Mouse (Mus musculus) hindbrain, embryonic 15.5 days (tissue): Measurements from ENCODE around the gene Kxd1. TPM values are rescaled to one million over a fixed set of nuclear protein-coding genes. Genes with fewer than 3 reads are reported as not detected.

Experiments used
- ATAC-seq: fragments of 200-750 bp; cut with Nextera tagmentation; 2 replicates; pipeline ENCODE4 v1.8.0; 2017; ENCODE audit warnings: low read depth, moderate number of reproducible peaks, moderate TSS enrichment; ENCODE audit not compliant: low FRiP score
- H3K27ac ChIP-seq: fragments of 300-500 bp; sonication (generic); replicated peaks from 2 replicates; pipeline ENCODE4 v1.5.1; 2015; ENCODE audit warnings: mild to moderate bottlenecking, inconsistent platforms
- H3K27me3 ChIP-seq: fragments of 300-500 bp; sonication (generic); 2 replicates; pipeline ENCODE4 v1.6.1; 2015; ENCODE audit warnings: control low read depth, inconsistent platforms
- H3K36me3 ChIP-seq: fragments of 300-500 bp; sonication (generic); 2 replicates; pipeline ENCODE4 v1.6.1; 2015; ENCODE audit warnings: control low read depth, inconsistent platforms
- H3K4me1 ChIP-seq: fragments of 300-500 bp; sonication (generic); replicated peaks from 2 replicates; pipeline ENCODE4 v1.6.1; 2015; ENCODE audit warnings: control low read depth, inconsistent platforms
- H3K4me2 ChIP-seq: fragments of 300-500 bp; sonication (generic); 2 replicates; pipeline ENCODE4 v1.6.1; 2015; ENCODE audit warnings: moderate library complexity, mild to moderate bottlenecking, inconsistent platforms
- H3K4me3 ChIP-seq: fragments of 300-500 bp; sonication (generic); 2 replicates; pipeline ENCODE4 v1.5.1; 2015; ENCODE audit warnings: mild to moderate bottlenecking, inconsistent platforms
- H3K9ac ChIP-seq: fragments of 300-500 bp; sonication (generic); 2 replicates; pipeline ENCODE4 v1.6.1; 2015; ENCODE audit warnings: inconsistent platforms
- H3K9me3 ChIP-seq: fragments of 300-500 bp; sonication (generic); 2 replicates; pipeline ENCODE4 v1.6.1; 2016; ENCODE audit warnings: control low read depth, inconsistent platforms
- WGBS: fragments of 180-500 bp; shearing (Covaris S2); methylation state at CpG from one replicate; pipeline ENCODE4 v1.1.7; 2015; 5-methylcytosine and 5-hydroxymethylcytosine counted together
- polyA plus RNA-seq: library from polyadenylated mRNA; unstranded; fragments of >200 nt; fragmentation: Nextera tagmentation; extraction: Ambion mirVana; gene quantifications from 2 replicates; pipeline ENCODE4 v1.2.1, GENCODE M21; 2015

The Kxd1 gene
- polyA plus RNA-seq, 1 experiment from 2014 or later, result 48.5 TPM

DNA sequence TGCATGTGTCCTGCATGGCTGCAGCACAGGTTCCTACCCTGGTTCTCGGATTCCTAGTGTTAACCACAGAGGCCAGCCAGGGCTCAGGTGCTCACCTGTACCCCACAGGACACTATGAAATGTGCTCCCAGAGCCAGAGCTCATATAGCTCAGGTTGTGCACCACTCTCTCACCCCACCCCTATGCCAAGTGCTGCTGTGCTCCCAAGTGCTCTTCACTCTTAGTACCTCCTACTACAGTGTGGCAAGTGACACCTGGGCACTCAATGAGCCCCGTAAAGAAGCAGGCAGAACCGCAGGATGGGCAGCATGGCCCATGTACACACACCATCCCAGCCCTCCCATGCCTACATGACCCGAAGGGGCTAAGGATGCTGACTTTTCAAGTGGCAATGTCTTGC lies 59.0 kb downstream of the Kxd1 start:
- ATAC-seq, result no peak
- H3K27ac ChIP-seq, result 0 out of 2 replicates have a peak overlapping the region, but pooled peaks have one; percentile 33

DNA sequence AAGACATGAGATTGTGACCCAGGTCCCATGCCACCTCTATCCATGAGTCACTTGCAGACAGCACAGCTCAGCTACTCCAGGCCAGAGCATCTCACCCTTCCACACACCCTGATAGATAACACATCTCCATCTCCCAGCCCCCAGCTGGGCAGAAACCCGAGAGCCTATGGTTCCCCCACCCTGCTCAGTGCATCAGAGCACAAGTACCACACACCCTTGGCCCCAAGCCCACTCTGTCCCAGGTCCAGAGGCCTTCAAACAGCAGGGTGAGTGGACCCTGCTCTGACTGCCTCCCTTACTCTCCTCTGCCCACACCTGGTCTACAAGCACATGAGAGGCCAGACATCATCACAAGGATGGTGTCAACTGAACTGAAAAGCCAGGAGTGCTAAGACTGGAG lies 59.8 kb downstream of the Kxd1 start:
- H3K4me2 ChIP-seq, result no peak overlapping the region
- H3K9ac ChIP-seq, result no peak overlapping the region
- no peaks in the 10 kb centered on the region for H3K27me3 ChIP-seq
- H3K36me3 ChIP-seq, result no peaks in the 10 kb centered on the region
- WGBS, result 83% methylated on average over 1 of the region's 1 CpGs
- H3K9me3 ChIP-seq, result no peaks in the 10 kb centered on the region
- no peak overlapping the region for H3K27ac ChIP-seq
- H3K4me3 ChIP-seq, result no peak overlapping the region
- no peak for ATAC-seq
- H3K4me1 ChIP-seq, result peaks cover 23% of the 10 kb centered on the region

More for the DNA sequence above, 59.0 kb downstream of the Kxd1 start:
- no peak overlapping the region for H3K4me2 ChIP-seq
- H3K4me1 ChIP-seq, result peaks cover 17% of the 10 kb centered on the region
- H3K9ac ChIP-seq, result no peak overlapping the region
- no peaks in the 10 kb centered on the region for H3K9me3 ChIP-seq
- H3K27me3 ChIP-seq, result no peaks in the 10 kb centered on the region
- H3K36me3 ChIP-seq, result no peaks in the 10 kb centered on the region
- H3K4me3 ChIP-seq, result no peak overlapping the region
- WGBS, result 98% methylated on average over 4 of the region's 4 CpGs

DNA sequence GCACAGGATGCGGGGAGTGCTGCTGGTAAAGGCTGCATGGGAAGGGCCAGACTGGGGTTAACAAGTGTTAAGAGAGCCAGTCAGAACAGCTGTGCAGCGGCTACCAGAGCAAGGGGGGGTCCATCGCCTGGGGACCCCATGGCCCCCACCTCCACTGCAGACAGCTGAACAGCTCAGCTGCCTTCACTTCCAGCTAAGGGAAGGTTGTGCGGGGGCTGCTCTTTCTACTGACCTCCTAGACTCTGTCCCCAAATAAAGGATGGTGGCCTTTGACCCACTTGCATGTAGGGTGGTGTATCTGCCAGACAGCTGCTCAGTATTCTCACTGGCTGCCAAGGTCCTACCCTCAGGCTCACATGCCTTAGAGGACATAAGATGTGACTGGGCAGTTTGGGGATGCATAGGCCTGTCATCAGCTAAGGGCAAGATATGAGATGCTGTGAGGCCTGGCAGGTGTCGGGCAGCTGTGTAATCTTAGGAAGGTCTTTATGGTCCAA lies 60.5 kb downstream of the Kxd1 start:
- WGBS, result 78% methylated on average over 5 of the region's 5 CpGs
- ATAC-seq, result no peak
- peaks cover 23% of the 10 kb centered on the region for H3K4me1 ChIP-seq
- H3K27me3 ChIP-seq, result no peaks in the 10 kb centered on the region
- H3K4me2 ChIP-seq, result no peak overlapping the region
- H3K9ac ChIP-seq, result no peak overlapping the region
- no peak overlapping the region for H3K27ac ChIP-seq
- H3K36me3 ChIP-seq, result no peaks in the 10 kb centered on the region
- H3K4me3 ChIP-seq, result no peak overlapping the region
- H3K9me3 ChIP-seq, result no peaks in the 10 kb centered on the region

DNA sequence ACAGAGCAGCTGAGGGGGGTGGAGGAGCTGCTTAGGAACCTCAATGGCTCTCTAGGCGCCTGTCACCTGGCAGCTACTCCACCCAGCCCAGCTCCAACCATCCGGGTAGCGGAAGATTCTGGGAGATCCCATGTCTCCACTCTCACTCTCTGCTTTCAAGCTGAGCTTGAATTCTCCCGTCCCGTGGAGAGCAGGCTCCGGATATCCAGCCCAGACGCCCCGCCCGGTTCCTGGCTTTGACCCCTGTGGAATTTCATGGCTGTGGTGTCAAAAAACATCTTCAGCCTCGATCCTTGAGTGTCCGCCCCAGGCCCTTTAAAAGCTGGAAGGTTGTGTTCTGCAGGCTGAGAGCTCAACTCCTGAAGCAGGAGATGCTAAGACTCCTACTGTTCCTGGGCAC lies 61.0 kb downstream of the Kxd1 start:
- peaks cover 23% of the 10 kb centered on the region for H3K4me1 ChIP-seq
- H3K36me3 ChIP-seq, result no peaks in the 10 kb centered on the region
- H3K27ac ChIP-seq, result no peak overlapping the region
- no peak overlapping the region for H3K4me3 ChIP-seq
- no peak overlapping the region for H3K9ac ChIP-seq
- no peaks in the 10 kb centered on the region for H3K9me3 ChIP-seq
- ATAC-seq, result no peak
- no peak overlapping the region for H3K4me2 ChIP-seq
- no peaks in the 10 kb centered on the region for H3K27me3 ChIP-seq
- 73% methylated on average over 11 of the region's 11 CpGs for WGBS

DNA sequence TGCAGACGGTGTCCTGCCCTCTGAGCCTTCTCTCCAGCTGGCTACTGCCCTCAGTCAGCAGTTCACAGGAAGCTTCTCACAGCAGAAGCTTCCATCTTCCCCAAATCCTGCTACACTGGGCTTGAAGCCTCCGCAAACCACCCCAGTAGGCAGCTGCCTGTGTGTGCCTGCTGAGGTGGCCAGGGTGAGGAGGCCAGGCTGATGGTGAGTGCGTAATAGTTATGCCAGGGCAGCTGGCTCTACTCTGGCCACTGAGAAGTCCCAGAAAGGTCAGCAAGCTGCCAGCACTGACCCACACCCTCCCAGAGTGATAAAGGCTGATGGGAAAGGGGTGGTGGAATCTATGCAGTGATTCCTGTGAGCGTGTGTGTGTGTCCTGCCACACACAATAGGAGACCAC lies 61.5 kb downstream of the Kxd1 start:
- WGBS, result 90% methylated on average over 4 of the region's 4 CpGs
- peaks cover 23% of the 10 kb centered on the region for H3K4me1 ChIP-seq
- no peak overlapping the region for H3K4me2 ChIP-seq
- H3K9me3 ChIP-seq, result no peaks in the 10 kb centered on the region
- no peak overlapping the region for H3K27ac ChIP-seq
- ATAC-seq, result no peak
- H3K36me3 ChIP-seq, result no peaks in the 10 kb centered on the region
- H3K9ac ChIP-seq, result no peak overlapping the region
- no peak overlapping the region for H3K4me3 ChIP-seq
- no peaks in the 10 kb centered on the region for H3K27me3 ChIP-seq

DNA sequence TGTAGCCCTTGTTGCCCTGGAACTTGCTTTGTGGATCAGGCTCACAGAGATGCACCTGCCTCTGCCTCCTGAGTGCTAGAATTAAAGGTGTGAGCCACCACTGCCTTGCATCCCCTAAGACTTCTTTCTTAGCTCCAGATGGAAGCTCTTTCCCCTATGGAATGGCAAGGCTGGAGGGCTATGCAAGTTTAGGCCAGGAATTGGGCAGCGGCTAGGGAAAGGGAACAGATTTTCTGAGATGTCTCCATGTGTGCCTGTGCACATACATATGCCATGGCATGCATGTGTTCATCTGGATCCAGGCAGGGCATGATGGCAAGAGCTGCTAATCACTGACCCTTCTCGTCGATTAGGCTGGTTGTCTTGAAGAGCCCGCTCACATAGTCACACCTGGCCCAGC lies 62.1 kb downstream of the Kxd1 start:
- Histone ChIP-seq H3K27ac (no peak overlapping the region), H3K27me3 (no peaks in the 10 kb centered on the region), H3K9ac (no peak overlapping the region), H3K4me1 (peaks cover 23% of the 10 kb centered on the region), H3K36me3 (no peaks in the 10 kb centered on the region), H3K4me3 (no peak overlapping the region), H3K9me3 (no peaks in the 10 kb centered on the region), H3K4me2 (no peak overlapping the region)
- ATAC-seq, result no peak
- WGBS, result 95% methylated on average over 4 of the region's 4 CpGs

DNA sequence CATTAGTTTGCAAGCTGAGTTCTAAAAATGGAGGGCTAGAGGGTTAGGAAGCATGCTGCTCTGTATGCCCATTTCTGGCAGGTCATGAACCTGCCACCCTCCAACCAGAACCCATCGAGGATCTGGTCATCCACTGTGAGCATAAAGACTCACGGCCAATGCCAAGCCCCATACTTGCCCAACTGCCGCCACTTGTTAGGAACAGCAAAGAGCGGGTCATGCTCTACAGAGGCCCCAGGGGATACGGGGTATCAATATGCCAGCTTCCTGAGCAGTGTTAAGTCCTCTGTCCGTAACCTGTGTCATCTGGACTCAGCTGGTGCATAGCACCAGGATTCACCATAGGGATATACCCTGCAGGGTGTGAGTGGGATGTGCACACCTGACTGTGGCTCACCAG lies 63.6 kb downstream of the Kxd1 start:
- Histone ChIP-seq H3K4me2 (no peak overlapping the region), H3K27ac (no peak overlapping the region), H3K27me3 (no peaks in the 10 kb centered on the region), H3K9ac (no peak overlapping the region), H3K36me3 (no peaks in the 10 kb centered on the region), H3K4me1 (peaks cover 15% of the 10 kb centered on the region; the same call in 1 of the 2 replicates), H3K4me3 (no peak overlapping the region), H3K9me3 (no peaks in the 10 kb centered on the region)
- WGBS, result 88% methylated on average over 6 of the region's 6 CpGs
- no peak for ATAC-seq

DNA sequence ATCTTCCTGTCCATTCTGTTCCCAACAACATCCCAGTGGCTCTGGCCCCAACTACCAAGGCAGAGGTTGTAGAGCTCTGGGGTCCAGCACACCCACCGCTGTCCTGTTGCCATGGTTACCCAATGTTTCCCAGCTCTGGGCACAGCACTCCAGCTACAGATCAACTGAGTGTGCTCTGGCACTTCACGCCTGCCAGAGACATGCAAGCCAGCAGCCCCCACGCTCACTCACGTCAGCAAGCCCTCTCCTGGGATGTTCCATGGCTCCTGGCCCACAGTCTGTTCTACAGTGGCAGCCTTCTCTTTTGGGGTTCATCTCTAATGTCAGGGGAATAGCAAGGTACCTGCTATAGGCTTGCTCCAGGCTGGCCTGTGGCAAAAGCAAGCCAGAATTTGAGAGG lies 64.5 kb downstream of the Kxd1 start:
- Histone ChIP-seq H3K4me1 (0 out of 2 replicates have a peak, but pooled peaks cover 9% of the 10 kb centered on the region), H3K9ac (no peak overlapping the region), H3K27ac (no peak overlapping the region), H3K4me3 (no peak overlapping the region), H3K4me2 (no peak overlapping the region), H3K36me3 (no peaks in the 10 kb centered on the region), H3K27me3 (no peaks in the 10 kb centered on the region), H3K9me3 (no peaks in the 10 kb centered on the region)
- WGBS, result 44% methylated on average over 4 of the region's 4 CpGs
- ATAC-seq, result no peak

DNA sequence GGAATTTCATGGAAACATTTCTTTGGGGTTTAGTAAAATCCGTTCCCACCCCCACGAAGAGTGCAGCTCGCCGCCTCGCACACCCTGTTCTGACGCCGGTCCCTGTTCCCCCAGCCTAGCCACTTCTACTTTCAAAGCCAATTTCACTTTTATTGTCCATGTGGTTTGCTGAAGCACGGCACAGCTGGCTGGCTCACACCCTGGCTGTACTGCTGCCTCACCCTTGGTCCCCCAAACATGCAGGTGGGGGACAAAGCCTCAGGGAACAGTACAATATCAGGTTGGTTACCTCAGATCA lies 65.3 kb downstream of the Kxd1 start:
- Histone ChIP-seq H3K36me3 (no peaks in the 10 kb centered on the region), H3K4me3 (no peak overlapping the region), H3K4me1 (0 out of 2 replicates have a peak, but pooled peaks cover 6% of the 10 kb centered on the region), H3K9me3 (no peaks in the 10 kb centered on the region), H3K27ac (no peak overlapping the region), H3K4me2 (no peak overlapping the region), H3K9ac (no peak overlapping the region), H3K27me3 (no peaks in the 10 kb centered on the region)
- 93% methylated on average over 8 of the region's 8 CpGs for WGBS
- ATAC-seq, result no peak

DNA sequence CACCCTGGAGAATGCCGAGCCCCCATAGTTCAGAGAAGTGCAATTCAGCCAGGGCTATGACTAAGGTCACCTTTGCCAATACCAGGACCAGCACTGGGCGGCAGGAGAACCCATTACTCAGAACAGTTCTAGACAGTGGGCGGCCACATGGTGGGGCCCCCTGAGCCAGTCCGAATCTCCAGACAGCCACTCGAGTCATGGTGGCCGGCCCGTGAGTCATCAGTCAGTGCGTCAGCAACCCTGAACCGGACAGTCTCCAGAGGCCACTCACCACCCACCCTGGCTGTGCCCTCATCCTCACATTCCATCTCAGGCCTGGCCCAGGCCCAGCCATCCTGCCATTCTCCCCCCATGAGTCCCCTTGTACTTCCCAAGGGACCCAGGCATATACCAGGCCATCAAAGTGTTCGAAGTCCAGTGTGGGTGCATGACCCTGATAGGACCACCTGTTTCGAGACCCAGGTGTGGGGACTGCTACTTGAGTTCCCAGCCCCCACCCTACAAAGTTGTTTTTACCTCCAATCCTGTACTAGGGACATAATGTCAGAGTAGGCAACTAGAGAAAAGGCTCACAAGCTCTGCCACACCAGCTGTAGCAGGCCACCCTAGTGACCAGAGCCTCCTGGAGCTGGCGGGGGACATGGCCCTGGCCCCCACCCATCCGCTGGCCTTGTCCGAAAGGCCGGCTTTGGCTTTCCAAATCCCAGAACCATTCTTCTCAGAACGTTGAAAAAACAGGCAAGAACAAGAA lies 65.8 kb downstream of the Kxd1 start:
- ATAC-seq, result no peak
- 87% methylated on average over 16 of the region's 16 CpGs for WGBS
- Histone ChIP-seq H3K27ac (no peak overlapping the region), H3K27me3 (no peaks in the 10 kb centered on the region), H3K36me3 (no peaks in the 10 kb centered on the region), H3K9me3 (no peaks in the 10 kb centered on the region), H3K4me1 (0 out of 2 replicates have a peak, but pooled peaks cover 6% of the 10 kb centered on the region), H3K4me3 (no peak overlapping the region), H3K4me2 (no peak overlapping the region), H3K9ac (no peak overlapping the region)

DNA sequence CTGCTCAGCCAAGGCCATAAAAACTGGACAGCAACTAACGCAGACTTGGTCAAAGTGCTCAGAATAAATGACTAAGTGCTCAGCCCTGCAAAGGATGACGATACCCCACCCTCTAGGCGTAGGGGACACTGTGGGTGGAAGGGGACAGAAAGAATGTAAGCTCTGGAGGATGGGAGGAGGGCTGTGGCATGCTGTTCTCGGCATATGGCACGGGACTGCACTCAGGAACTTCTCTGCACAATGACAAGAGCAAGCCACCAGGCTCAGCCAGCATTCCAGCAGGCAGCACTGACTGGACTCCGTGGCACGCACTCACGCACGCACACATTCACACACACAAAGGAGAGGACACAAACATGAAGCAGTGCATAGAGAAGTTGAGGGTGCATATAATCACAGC lies 67.2 kb downstream of the Kxd1 start:
- Histone ChIP-seq H3K4me3 (no peak overlapping the region), H3K4me2 (no peak overlapping the region), H3K36me3 (no peaks in the 10 kb centered on the region), H3K9me3 (no peaks in the 10 kb centered on the region), H3K27ac (no peak overlapping the region), H3K9ac (no peak overlapping the region), H3K4me1 (0 out of 2 replicates have a peak, but pooled peaks cover 6% of the 10 kb centered on the region), H3K27me3 (no peaks in the 10 kb centered on the region)
- 75% methylated on average over 9 of the region's 9 CpGs for WGBS
- no peak for ATAC-seq

DNA sequence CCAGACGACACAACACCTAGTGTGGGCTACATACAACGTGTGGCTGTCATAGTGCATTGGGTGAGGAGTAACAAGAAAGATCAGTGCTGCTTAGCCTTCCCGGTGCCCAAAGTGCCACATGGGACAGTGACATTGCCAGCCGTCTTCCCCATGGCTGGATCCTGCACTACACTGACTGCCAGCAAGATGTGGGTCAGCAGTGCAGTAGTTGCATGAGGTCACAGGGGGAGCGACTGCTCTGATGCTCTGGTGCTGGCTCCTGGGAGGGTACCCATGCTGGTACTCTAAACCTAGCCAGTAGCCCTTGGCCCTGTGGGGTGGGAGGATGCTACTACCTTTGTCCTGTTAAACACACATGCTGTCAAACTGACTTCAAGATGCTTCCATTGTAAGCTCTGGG lies 67.6 kb downstream of the Kxd1 start:
- H3K27ac ChIP-seq, result no peak overlapping the region
- H3K4me2 ChIP-seq, result no peak overlapping the region
- H3K27me3 ChIP-seq, result no peaks in the 10 kb centered on the region
- no peaks in the 10 kb centered on the region for H3K9me3 ChIP-seq
- 93% methylated on average over 5 of the region's 5 CpGs for WGBS
- H3K9ac ChIP-seq, result no peak overlapping the region
- 0 out of 2 replicates have a peak, but pooled peaks cover 6% of the 10 kb centered on the region for H3K4me1 ChIP-seq
- ATAC-seq, result no peak
- H3K36me3 ChIP-seq, result no peaks in the 10 kb centered on the region
- no peak overlapping the region for H3K4me3 ChIP-seq

DNA sequence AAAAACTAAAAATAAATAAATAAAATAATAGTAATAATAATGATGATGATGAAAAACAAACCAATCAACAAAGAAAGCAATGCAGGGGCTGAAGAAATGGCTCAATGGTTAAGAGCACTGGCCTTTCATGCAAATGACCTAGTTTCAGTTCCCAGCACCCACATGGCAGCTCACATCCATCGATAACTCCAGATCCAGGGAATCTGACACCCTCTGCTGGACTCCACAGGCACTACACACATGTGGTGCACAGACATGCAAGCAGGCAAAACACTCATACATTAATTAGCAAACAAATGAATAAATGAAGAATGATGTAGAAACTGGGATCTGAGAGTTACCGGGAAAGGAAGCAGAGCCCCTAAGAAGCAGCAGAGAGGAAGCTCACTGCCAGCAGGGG lies 68.1 kb downstream of the Kxd1 start:
- H3K27me3 ChIP-seq, result no peaks in the 10 kb centered on the region
- H3K4me1 ChIP-seq, result 0 out of 2 replicates have a peak, but pooled peaks cover 6% of the 10 kb centered on the region
- 92% methylated on average over 2 of the region's 2 CpGs for WGBS
- no peak overlapping the region for H3K9ac ChIP-seq
- ATAC-seq, result no peak
- no peak overlapping the region for H3K4me2 ChIP-seq
- H3K9me3 ChIP-seq, result no peaks in the 10 kb centered on the region
- no peak overlapping the region for H3K27ac ChIP-seq
- H3K36me3 ChIP-seq, result no peaks in the 10 kb centered on the region
- no peak overlapping the region for H3K4me3 ChIP-seq
